ENCODE assay signal across 9 mouse cellular contexts in genomic region chr5:113114264-113115225, GRCm38 (mm10). TPM values are rescaled to one million over a fixed set of nuclear protein-coding genes. Genes with fewer than 3 reads are reported as not detected.
A peak's percentile ranks its signal among the peaks of the same experiment; 100 is the strongest.
DNase-seq lines count a peak whose midpoint lies in the region; ATAC-seq and TF ChIP-seq lines count a peak whose summit lies in the region.
"Had no signal": no experiment of that assay in that cellular context is flagged by ENCODE, and none has a peak within 500 bp of the region (broad histone marks: within the 10 kb centered on the region; RNA-seq: fewer than 3 reads in every experiment).

No protein-coding gene starts in this region.

- no peak overlapping the region for H3K4me3 ChIP-seq in kidney, embryonic 14.5 days (ENCODE audit: low read length)
- H3K4me3 ChIP-seq in heart, embryonic 14.5 days (ENCODE audit: control insufficient read depth in 1 of 2, insufficient read depth in 1 of 2, low read depth in 1 of 2, low read length in 2 of 2), result no peak overlapping the region
- H3K4me3 ChIP-seq in liver, postnatal 0 days (ENCODE audit: low read depth, low read length), result no peak overlapping the region

- H3K27me3 ChIP-seq in kidney, embryonic 14.5 days (ENCODE audit: control insufficient read depth, insufficient read depth, low read length), result no peaks in the 10 kb centered on the region
- no peaks in the 10 kb centered on the region for H3K27me3 ChIP-seq in heart, embryonic 14.5 days (ENCODE audit: control insufficient read depth, insufficient read depth, low read length)
- no peaks in the 10 kb centered on the region for H3K27me3 ChIP-seq in liver, postnatal 0 days (ENCODE audit: insufficient read depth, low read length)

- DNase-seq in kidney, adult 9 months, result no peak
- DNase-seq in liver, postnatal 0 days, result peak; percentile 44
- DNase-seq in adrenal gland, postnatal 10 days, result no peak
- no peak for DNase-seq in adrenal gland, adult 18-20 months (ENCODE audit: low spot score in 2 of 2)
- no peak for DNase-seq in kidney, adult 11 months

- TF ChIP-seq CTCF in liver, postnatal 0 days (IDR thresholded peaks at IDR 0.05; ENCODE audit: low read depth), result no peak

- no peak for ATAC-seq in kidney, embryonic 14.5 days (ENCODE audit: low FRiP score, low TSS enrichment)
- peak; percentile 32 for ATAC-seq in activated CD4-positive, CD25-positive, alpha-beta regulatory T cell, adult 4 months
- peak; percentile 83 for ATAC-seq in heart, embryonic 14.5 days (ENCODE audit: insufficient number of reproducible peaks, insufficient read depth, low FRiP score, low read depth)
- ATAC-seq in liver, postnatal 0 days, result peak; percentile 43

- peaks cover 43% of the 10 kb centered on the region for H3K4me1 ChIP-seq in kidney, embryonic 14.5 days (ENCODE audit: control insufficient read depth, insufficient read depth, low read length)
- H3K4me1 ChIP-seq in heart, embryonic 14.5 days (ENCODE audit: control insufficient read depth in 2 of 2, insufficient read depth in 2 of 2, low read length in 2 of 2), result peaks cover 60 to 82% of the 10 kb centered on the region in 2 experiments
- peaks cover 38% of the 10 kb centered on the region for H3K4me1 ChIP-seq in liver, postnatal 0 days (ENCODE audit: insufficient read depth)

- 27% methylated on average over 20 of the region's 20 CpGs for WGBS in kidney, embryonic 14.5 days
- 15% methylated on average over 20 of the region's 20 CpGs for WGBS in heart, embryonic 14.5 days
- 23% methylated on average over 20 of the region's 20 CpGs for WGBS in liver, postnatal 0 days (ENCODE audit: insufficient replicate concordance)

- no peak for TF ChIP-seq EP300 in liver, postnatal 0 days (IDR thresholded peaks at IDR 0.05; ENCODE audit: low read depth)

- peak overlapping the region; percentile 56; the same call in 1 of the 2 replicates for H3K27ac ChIP-seq in kidney, embryonic 14.5 days (ENCODE audit: low read depth, low read length)
- H3K27ac ChIP-seq in heart, embryonic 14.5 days (replicated peaks in 1 of 2; ENCODE audit: control insufficient read depth in 1 of 2, insufficient read depth in 1 of 2, low read depth in 2 of 2, low read length in 2 of 2), result peak overlapping the region; percentile 95 to 98
- peak overlapping the region; percentile 63 for H3K27ac ChIP-seq in liver, postnatal 0 days (ENCODE audit: low read depth)

- no peaks in the 10 kb centered on the region for H3K9me3 ChIP-seq in kidney, embryonic 14.5 days (ENCODE audit: control insufficient read depth, low read length)
- no peaks in the 10 kb centered on the region for H3K9me3 ChIP-seq in heart, embryonic 14.5 days (ENCODE audit: control insufficient read depth, low read length)
- H3K9me3 ChIP-seq in liver, postnatal 0 days (ENCODE audit: low read length), result no peaks in the 10 kb centered on the region

- no peak overlapping the region for H3K4me2 ChIP-seq in kidney, embryonic 14.5 days (replicated peaks; ENCODE audit: low read depth, low read length)
- H3K4me2 ChIP-seq in heart, embryonic 14.5 days (ENCODE audit: low read length), result peak overlapping the region; percentile 50
- H3K4me2 ChIP-seq in liver, postnatal 0 days (ENCODE audit: low read depth, low read length), result no peak overlapping the region

- 0 out of 2 replicates have a peak overlapping the region, but pooled peaks have one; percentile 8 for H3K9ac ChIP-seq in kidney, embryonic 14.5 days (ENCODE audit: low read depth, low read length)
- peak overlapping the region; percentile 62 for H3K9ac ChIP-seq in heart, embryonic 14.5 days (ENCODE audit: low read length)
- H3K9ac ChIP-seq in liver, postnatal 0 days (replicated peaks), result no peak overlapping the region

- H3K36me3 ChIP-seq in kidney, embryonic 14.5 days (ENCODE audit: control insufficient read depth, insufficient read depth, low read length), result no peaks in the 10 kb centered on the region
- H3K36me3 ChIP-seq in heart, embryonic 14.5 days (ENCODE audit: control insufficient read depth, insufficient read depth, low read length), result no peaks in the 10 kb centered on the region
- H3K36me3 ChIP-seq in liver, postnatal 0 days (replicated peaks; ENCODE audit: insufficient read depth, low read length), result no peaks in the 10 kb centered on the region

RNA-seq across cellular contexts. Expression of gene Crybb3, which starts 33.2 kb away (rescaled TPM):
- polyA plus RNA-seq in kidney, embryonic 14.5 days (2014; fragmentation: Nextera tagmentation; extraction: Ambion mirVana), result 0.47 and 1.8 TPM in 2 replicates
- not detected for polyA plus RNA-seq in activated CD4-positive, CD25-positive, alpha-beta regulatory T cell, adult 4 months (2017; shearing (Covaris generic))
- polyA plus RNA-seq in heart, embryonic 14.5 days (2014; fragmentation: Nextera tagmentation; extraction: Ambion mirVana), result 0.91 and 1.1 TPM in 2 replicates
- polyA plus RNA-seq in liver, postnatal 0 days (2015; fragmentation: Nextera tagmentation; extraction: Ambion mirVana), result 0.15 TPM in 1 of 2 replicates, not detected in the other
- total RNA-seq in adrenal gland, postnatal 10 days (2021), result 1 to 10 TPM; 1.1 to 1.5 TPM
- total RNA-seq in adrenal gland, adult 18-20 months (2021), result 1 to 10 TPM in 1 of 2 experiments, under 1 TPM in 1; 0.50 to 1.3 TPM
- total RNA-seq: MEL had no signal

RNA-seq across cellular contexts. Expression of gene Crybb2, which starts 44.6 kb away (rescaled TPM):
- polyA plus RNA-seq in kidney, embryonic 14.5 days (2014; fragmentation: Nextera tagmentation; extraction: Ambion mirVana), result not detected in 2 replicates
- not detected for polyA plus RNA-seq in activated CD4-positive, CD25-positive, alpha-beta regulatory T cell, adult 4 months (2017; shearing (Covaris generic))
- not detected in 2 replicates for polyA plus RNA-seq in heart, embryonic 14.5 days (2014; fragmentation: Nextera tagmentation; extraction: Ambion mirVana)
- not detected in 2 replicates for polyA plus RNA-seq in liver, postnatal 0 days (2015; fragmentation: Nextera tagmentation; extraction: Ambion mirVana)
- not detected for total RNA-seq in adrenal gland, postnatal 10 days (2021)
- not detected for total RNA-seq in adrenal gland, adult 18-20 months (2021)
- total RNA-seq: MEL had no signal
